Mouse (Mus musculus) frontal cortex, adult (tissue): ENCODE data around the gene Amotl2.

ENCODE experiments used
- ATAC-seq: cut with Nextera tagmentation; 2 replicates; pipeline ENCODE4 v1.9.2; 2017; ENCODE audit warnings: mild to moderate bottlenecking, moderate library complexity, mixed read lengths; ENCODE audit not compliant: low TSS enrichment

The Amotl2 gene

GRCm38 (mm10) chr9:102777631-102778591 is 61.4 kb downstream of the Amotl2 start:
- no peak; the same call in 1 of the 2 replicates for ATAC-seq

GRCm38 (mm10) chr9:102779493-102779892 is 63.0 kb downstream of the Amotl2 start:
- peak; percentile 57 for ATAC-seq
